Comparison of ENCODE assay signal across 9 mouse cellular contexts in genomic region chr10:22819871-22820590, GRCm38 (mm10). TPM values are rescaled to one million over a fixed set of nuclear protein-coding genes. Genes with fewer than 3 reads are reported as not detected.
DNase-seq lines count a peak whose midpoint lies in the region; ATAC-seq and TF ChIP-seq lines count a peak whose summit lies in the region.
"Had no signal": no experiment of that assay in that cellular context is flagged by ENCODE, and none has a peak within 500 bp of the region (broad histone marks: within the 10 kb centered on the region; RNA-seq: fewer than 3 reads in every experiment).

Tcf21 (minus strand) TSS chr10:22820174.

- intact Hi-C loops in heart, adult 2 months (cut with DNase I): loop anchor here (2.0 to 10.0 kb wide), 2 partner anchors 55 to 257 kb away; no protein-coding TSS in a partner anchor

- H3K9me3 ChIP-seq in kidney, embryonic 14.5 days (ENCODE audit: control insufficient read depth, low read length): no peaks in the 10 kb centered on the region
- H3K9me3 ChIP-seq in lung, embryonic 15.5 days: no peaks in the 10 kb centered on the region

- no peaks in the 10 kb centered on the region for H3K36me3 ChIP-seq in heart, adult 2 months (ENCODE audit: control insufficient read depth, insufficient read depth, low read length)
- H3K36me3 ChIP-seq in kidney, embryonic 14.5 days (ENCODE audit: control insufficient read depth, insufficient read depth, low read length): no peaks in the 10 kb centered on the region
- H3K36me3 ChIP-seq in lung, embryonic 15.5 days: no peaks in the 10 kb centered on the region

- TF ChIP-seq EP300 in heart, adult 2 months (IDR thresholded peaks at IDR 0.05; ENCODE audit: insufficient read depth, low read depth, low read length): 0 out of 2 replicates have a peak, but pooled peaks have one; percentile 55

- no peak for DNase-seq in adrenal gland, adult 8-10 months
- DNase-seq in adrenal gland, adult 18-20 months (ENCODE audit: low spot score in 2 of 2): no peak
- DNase-seq in heart, adult 2 months: peak; percentile 81 to 82
- DNase-seq in yolk sac, embryonic 10.5 days (ENCODE audit: low spot score): peak; percentile 64
- no peak for DNase-seq in gastrocnemius, postnatal 4 days (ENCODE audit: low spot score in 2 of 2)
- no peak for DNase-seq in T-cell, adult 2 months (ENCODE audit: low spot score)

- peak; percentile 93 for TF ChIP-seq POLR2A in heart, adult 2 months (IDR thresholded peaks at IDR 0.05; ENCODE audit: insufficient read depth, low read depth, low read length)

- peak within 1 kb of the TSS; percentile 65 for H3K9ac ChIP-seq in heart, adult 2 months (ENCODE audit: low read depth, low read length)
- H3K9ac ChIP-seq in kidney, embryonic 14.5 days (ENCODE audit: low read depth, low read length): peak within 1 kb of the TSS; percentile 97
- peak within 1 kb of the TSS; percentile 76 for H3K9ac ChIP-seq in lung, embryonic 15.5 days

- peaks cover 12% of the 10 kb centered on the region for H3K27me3 ChIP-seq in heart, adult 2 months (ENCODE audit: control insufficient read depth, insufficient read depth, low read length)
- H3K27me3 ChIP-seq in kidney, embryonic 14.5 days (ENCODE audit: control insufficient read depth, insufficient read depth, low read length): no peaks in the 10 kb centered on the region
- H3K27me3 ChIP-seq in lung, embryonic 15.5 days: peaks cover 38% of the 10 kb centered on the region

- H3K4me3 ChIP-seq in heart, adult 2 months: peak within 1 kb of the TSS; percentile 51
- H3K4me3 ChIP-seq in kidney, embryonic 14.5 days (ENCODE audit: low read length): peak within 1 kb of the TSS; percentile 76
- peak within 1 kb of the TSS; percentile 60 for H3K4me3 ChIP-seq in lung, embryonic 15.5 days

- H3K4me1 ChIP-seq in heart, adult 2 months (ENCODE audit: control insufficient read depth, insufficient read depth, low read length): no peaks in the 10 kb centered on the region
- H3K4me1 ChIP-seq in kidney, embryonic 14.5 days (ENCODE audit: control insufficient read depth, insufficient read depth, low read length): peaks cover 20% of the 10 kb centered on the region; the same call in 1 of the 2 replicates
- peaks cover 29% of the 10 kb centered on the region for H3K4me1 ChIP-seq in lung, embryonic 15.5 days

- peak within 1 kb of the TSS; percentile 77 for H3K27ac ChIP-seq in heart, adult 2 months
- H3K27ac ChIP-seq in kidney, embryonic 14.5 days (ENCODE audit: low read depth, low read length): peak within 1 kb of the TSS; percentile 98
- H3K27ac ChIP-seq in lung, embryonic 15.5 days: peak within 1 kb of the TSS; percentile 91

- H3K4me2 ChIP-seq in kidney, embryonic 14.5 days (replicated peaks; ENCODE audit: low read depth, low read length): peak within 1 kb of the TSS; percentile 43
- H3K4me2 ChIP-seq in lung, embryonic 15.5 days: peak within 1 kb of the TSS; percentile 51

- 15% methylated on average over 20 of the region's 20 CpGs for WGBS in heart, adult 2 months
- 1% methylated on average over 20 of the region's 20 CpGs for WGBS in kidney, embryonic 14.5 days
- 7% methylated on average over 20 of the region's 20 CpGs for WGBS in lung, embryonic 15.5 days

- no peaks in the 10 kb centered on the region for H3K79me2 ChIP-seq in heart, adult 2 months (replicated peaks; ENCODE audit: control insufficient read depth, insufficient read depth, low read length)

- peak; percentile 74 for ATAC-seq in kidney, embryonic 14.5 days (ENCODE audit: low FRiP score, low TSS enrichment)
- ATAC-seq in lung, embryonic 15.5 days (ENCODE audit: borderline replicate concordance, extremely low read depth, low FRiP score, low TSS enrichment): peak; percentile 87

- TF ChIP-seq CTCF in heart, adult 2 months (IDR thresholded peaks at IDR 0.05): no peak

RNA-seq across cellular contexts. Expression of gene Tcf21, which starts in this region (rescaled TPM):
- 10 to 100 TPM; 14.8 to 29.7 (median 18.0) TPM for total RNA-seq in adrenal gland, adult 8-10 months (2022)
- 10 to 100 TPM in 1 of 2 experiments, 1 to 10 TPM in 1; 7.1 to 11.0 TPM for total RNA-seq in adrenal gland, adult 18-20 months (2021)
- 1 to 10 TPM; 8.4 to 9.6 TPM for total RNA-seq in heart, adult 2 months (2021)
- polyA plus RNA-seq in heart, adult 2 months (2012; rRNA removed): 29.6 and 32.3 TPM in 2 replicates
- polyA plus RNA-seq in kidney, embryonic 14.5 days (2014; fragmentation: Nextera tagmentation; extraction: Ambion mirVana): 331 and 384 TPM in 2 replicates
- 279 and 296 TPM in 2 replicates for polyA plus RNA-seq in lung, embryonic 15.5 days (2015; fragmentation: Nextera tagmentation; extraction: Ambion mirVana)
- under 1 TPM; 0.20 to 0.29 TPM for total RNA-seq in gastrocnemius, postnatal 4 days (2021)
- total RNA-seq: common myeloid progenitor, adult 5-6 weeks had no signal

Comparison
In these comparisons a context has a peak if more than half of its experiments do, and no peak if none do; other contexts are left out.
1. RNA of gene Tcf21 (total RNA-seq): 14.8 to 29.7 TPM in adrenal gland, adult 8-10 months, 7.1 to 11.0 TPM in adrenal gland, adult 18-20 months and 8.4 to 9.6 TPM in heart, adult 2 months; 0.20 to 0.29 TPM in gastrocnemius, postnatal 4 days; every median in the first group is over 4 times any median in the second.
2. DNase-seq: peak in heart, adult 2 months (2 of 2) and yolk sac, embryonic 10.5 days (single experiment); none in adrenal gland, adult 8-10 months (single experiment), adrenal gland, adult 18-20 months (0 of 2), gastrocnemius, postnatal 4 days (0 of 2) and T-cell, adult 2 months (single experiment).
3. Peak in every context shown above with its lines, with median percentiles within 50 percentile points of each other: H3K27ac ChIP-seq, H3K4me3 ChIP-seq and H3K9ac ChIP-seq.